In the genomic region with DNA sequence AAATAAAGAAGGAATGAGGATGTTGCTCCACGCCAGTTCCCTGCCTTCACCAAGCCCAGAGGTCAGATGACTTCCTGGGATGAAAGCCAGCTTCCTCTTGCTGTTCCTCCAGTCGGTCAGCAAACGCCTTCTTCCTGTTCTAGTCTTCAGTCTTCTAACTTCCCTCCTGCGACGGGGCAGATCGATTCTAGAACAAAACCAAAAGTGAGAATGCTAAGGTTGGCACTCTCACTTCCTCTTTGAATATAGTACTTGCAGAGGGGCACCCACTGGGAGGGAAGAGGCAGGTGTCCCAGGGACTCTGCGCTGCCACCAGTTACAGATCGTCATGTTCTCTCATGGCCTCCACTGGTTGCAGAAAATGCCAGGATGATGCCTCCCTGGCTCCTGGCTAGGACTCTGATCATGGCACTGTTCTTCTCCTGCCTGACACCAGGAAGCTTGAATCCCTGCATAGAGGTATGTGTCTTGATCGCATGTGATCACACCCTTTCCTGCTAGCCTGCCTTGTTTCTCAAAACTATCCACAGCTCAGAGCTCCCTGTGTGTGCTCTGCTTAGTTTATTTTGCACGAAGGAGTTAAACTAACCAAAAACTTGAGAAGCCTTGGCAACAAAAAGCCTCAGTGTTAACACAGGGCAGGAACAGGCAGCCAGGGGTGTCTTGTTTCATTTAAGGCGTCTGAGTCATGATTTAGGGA, we compare ENCODE assay signal across 8 mouse cellular contexts. TPM values are rescaled to one million over a fixed set of nuclear protein-coding genes. Genes with fewer than 3 reads are reported as not detected.
DNase-seq lines count a peak whose midpoint lies in the region; ATAC-seq lines count a peak whose summit lies in the region.

A gene (plus strand): TSS at position 122 of the 700 bp plus-strand sequence.

- 28% methylated on average over 11 of the region's 11 CpGs for WGBS in kidney, embryonic 16.5 days

- peak within 1 kb of the TSS; percentile 37; the same call in 1 of the 2 replicates for H3K9ac ChIP-seq in kidney, embryonic 16.5 days (replicated peaks; ENCODE audit: low read length)

- H3K9me3 ChIP-seq in kidney, embryonic 16.5 days (ENCODE audit: low read length) = no peaks in the 10 kb centered on the region

- peak within 1 kb of the TSS; percentile 28 for H3K4me3 ChIP-seq in kidney, embryonic 16.5 days (ENCODE audit: low read length)

- H3K4me2 ChIP-seq in kidney, embryonic 16.5 days (replicated peaks; ENCODE audit: low read depth, low read length) = peak within 1 kb of the TSS; percentile 45

- peak; percentile 62 to 63 for DNase-seq in right cerebral cortex, postnatal 10 days (ENCODE audit: low spot score in 2 of 2)
- DNase-seq in right cerebral cortex, postnatal 4 days = no peak
- DNase-seq in cerebellum, postnatal 25 days = peak; percentile 26 to 40
- peak; percentile 94 for DNase-seq in heart, adult 8-10 months (ENCODE audit: low spot score)
- peak; percentile 29 for DNase-seq in liver
- DNase-seq in urinary bladder, postnatal 25 days (ENCODE audit: low spot score) = peak; percentile 64

- peak within 1 kb of the TSS; percentile 63 for H3K27ac ChIP-seq in kidney, embryonic 16.5 days (ENCODE audit: low read length)

- H3K4me1 ChIP-seq in kidney, embryonic 16.5 days (ENCODE audit: insufficient read depth, low read length) = peaks cover 15% of the 10 kb centered on the region; the same call in 1 of the 2 replicates

- peak; percentile 86 for ATAC-seq in kidney, embryonic 16.5 days (ENCODE audit: low FRiP score, low TSS enrichment)
- peak; percentile 94 for ATAC-seq in neutrophil, adult 5-6 weeks (ENCODE audit: extremely low read depth, insufficient number of reproducible peaks, low FRiP score, poor library complexity, severe bottlenecking)

- H3K27me3 ChIP-seq in kidney, embryonic 16.5 days (ENCODE audit: insufficient read depth, low read length) = no peaks in the 10 kb centered on the region

- H3K36me3 ChIP-seq in kidney, embryonic 16.5 days (ENCODE audit: insufficient read depth, low read length) = no peaks in the 10 kb centered on the region

RNA-seq across cellular contexts. Expression of the gene that starts here (rescaled TPM):
- total RNA-seq in heart, adult 8-10 months (2022) = 10 to 100 TPM; 15.3 to 30.1 (median 20.8) TPM
- polyA plus RNA-seq in kidney, embryonic 16.5 days (2015; fragmentation: Nextera tagmentation; extraction: Ambion mirVana) = 1.6 and 2.0 TPM in 2 replicates
- total RNA-seq in neutrophil, adult 5-6 weeks (2017) = 58.1 and 60.4 TPM in 2 replicates
